Mouse (Mus musculus) right cerebral cortex, postnatal 14 days (tissue): Measurements from ENCODE around the gene Mdk.

ENCODE experiments used
- DNase-seq: peaks from one replicate; pipeline ENCODE4 v3.0.0; 2022

Mdk gene

DNA sequence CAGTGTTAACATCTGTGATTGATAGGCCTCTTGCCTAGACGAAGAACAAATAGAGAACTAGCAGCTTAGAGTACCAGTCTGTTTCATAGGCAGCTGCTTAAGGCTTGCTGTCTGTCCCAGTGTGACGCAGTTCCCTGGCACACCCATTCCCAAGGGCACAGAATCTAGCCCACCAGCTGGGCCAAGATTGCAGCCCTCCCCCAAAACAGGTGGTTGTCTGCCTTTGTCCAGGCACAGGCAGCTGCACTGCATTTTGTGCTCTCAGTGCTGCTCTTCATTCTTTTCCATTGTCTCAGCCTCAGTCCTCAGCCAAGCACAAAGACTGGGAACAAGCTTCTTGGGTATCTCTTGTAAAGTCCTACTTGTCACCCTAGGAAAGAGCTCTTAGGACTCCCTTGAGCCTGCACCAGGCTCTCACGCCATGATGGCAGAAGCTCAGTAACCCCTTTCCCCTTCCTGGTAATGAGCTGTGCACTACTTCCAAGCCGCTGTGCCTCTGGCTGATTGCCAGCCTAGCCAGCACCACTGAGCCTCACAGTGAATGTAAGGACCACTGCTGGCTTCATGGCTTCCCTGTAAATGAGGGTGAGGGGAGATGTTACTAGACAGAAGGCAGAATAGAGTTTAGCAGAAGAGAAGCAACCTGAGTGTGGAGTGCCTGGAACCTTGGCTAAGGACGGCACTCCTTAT, 27.3 kb downstream of the Mdk start:
- peak; percentile 36 for DNase-seq

DNA sequence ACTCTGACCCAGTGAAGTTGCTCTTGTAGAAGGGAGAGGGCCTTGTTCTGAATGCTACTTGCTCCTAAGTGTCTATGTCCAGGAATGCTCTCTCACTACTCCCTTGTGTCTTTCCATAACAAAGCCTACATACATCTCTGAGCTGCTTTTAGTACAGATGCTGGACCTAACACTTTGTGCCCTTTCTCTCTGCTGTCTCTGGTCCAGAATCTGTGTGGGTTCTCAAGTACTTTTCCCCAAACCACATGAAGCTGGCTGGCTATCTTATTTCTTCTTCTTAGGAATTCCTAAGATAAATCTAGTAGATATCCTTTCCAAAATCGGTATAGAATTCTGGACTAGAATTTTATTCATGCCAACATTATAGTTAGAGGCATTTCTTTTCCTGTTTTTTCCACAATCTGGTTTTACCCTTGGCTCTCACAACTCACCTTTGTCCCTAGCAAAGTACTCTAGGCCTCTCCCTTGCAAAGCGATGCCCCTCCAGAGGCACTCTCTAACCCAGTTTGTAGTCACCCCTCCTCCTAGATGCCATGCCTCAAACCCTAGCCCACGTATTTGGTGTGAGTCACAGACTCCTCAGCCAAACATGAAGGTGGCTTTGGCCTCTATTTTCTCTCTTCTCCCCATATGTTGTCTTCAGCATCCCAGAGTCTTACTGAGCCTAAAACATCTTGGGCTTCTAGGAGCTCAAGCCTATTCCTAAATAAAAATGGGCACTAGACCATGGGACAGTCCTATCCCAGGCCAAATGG, 28.7 kb downstream of the Mdk start:
- DNase-seq, result no peak

DNA sequence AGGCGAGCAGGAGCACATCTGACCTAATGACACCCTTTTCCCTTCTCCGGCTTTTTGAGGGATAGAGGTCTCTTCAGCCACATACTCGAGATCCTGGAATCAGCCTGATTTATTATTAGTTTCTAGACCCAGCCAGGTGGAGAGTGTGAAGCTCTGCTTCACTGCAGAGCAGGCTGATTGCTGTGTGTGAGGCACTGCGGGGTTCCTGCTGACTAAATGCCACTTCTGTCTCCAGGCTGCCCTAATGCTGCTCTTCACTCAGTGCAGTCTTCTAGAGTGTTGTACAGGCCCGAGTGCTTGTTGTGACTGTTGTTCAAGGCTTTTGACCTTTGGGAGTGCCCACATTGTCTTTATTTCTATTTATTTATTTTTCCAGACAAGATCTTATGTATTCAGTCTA, 29.8 kb downstream of the Mdk start:
- no peak for DNase-seq

DNA sequence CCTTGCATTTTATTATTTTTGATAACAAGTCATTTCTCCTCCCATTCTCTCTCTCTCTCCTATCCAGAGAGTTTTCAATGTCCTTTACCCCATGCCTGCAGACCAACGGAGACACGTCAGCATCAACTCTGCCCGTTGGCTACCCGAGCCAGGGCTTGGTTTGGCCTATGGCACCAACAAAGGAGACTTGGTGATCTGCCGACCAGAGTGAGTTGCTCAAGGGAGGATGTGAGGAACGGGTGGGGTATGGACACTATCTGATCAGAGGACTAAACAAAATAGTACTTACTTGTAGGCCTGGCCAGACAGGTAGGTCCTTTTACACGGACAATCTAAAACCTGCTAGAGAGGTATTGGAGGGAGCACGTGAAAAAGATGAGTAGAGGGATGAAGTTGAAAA, 31.7 kb downstream of the Mdk start:
- DNase-seq, result no peak

DNA sequence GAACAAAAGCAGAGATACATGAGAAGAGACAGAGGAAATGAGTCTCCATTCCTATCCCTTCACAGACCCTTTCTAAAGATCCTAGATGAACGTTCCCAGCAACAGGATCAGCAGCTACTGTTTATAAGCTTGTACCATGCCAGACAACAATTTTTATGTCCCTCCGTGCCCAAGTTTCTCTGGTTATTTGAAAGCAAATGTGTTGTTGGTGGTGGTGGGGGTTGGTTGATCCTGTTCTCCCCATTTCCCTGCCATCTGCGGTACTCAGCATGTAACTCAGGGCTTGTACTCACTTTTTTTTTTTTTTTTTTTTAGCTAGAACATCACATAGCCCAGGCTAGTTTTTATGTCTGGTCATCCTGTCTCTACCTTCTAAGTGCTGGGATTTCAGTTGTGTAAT, 33.0 kb downstream of the Mdk start:
- DNase-seq, result no peak

DNA sequence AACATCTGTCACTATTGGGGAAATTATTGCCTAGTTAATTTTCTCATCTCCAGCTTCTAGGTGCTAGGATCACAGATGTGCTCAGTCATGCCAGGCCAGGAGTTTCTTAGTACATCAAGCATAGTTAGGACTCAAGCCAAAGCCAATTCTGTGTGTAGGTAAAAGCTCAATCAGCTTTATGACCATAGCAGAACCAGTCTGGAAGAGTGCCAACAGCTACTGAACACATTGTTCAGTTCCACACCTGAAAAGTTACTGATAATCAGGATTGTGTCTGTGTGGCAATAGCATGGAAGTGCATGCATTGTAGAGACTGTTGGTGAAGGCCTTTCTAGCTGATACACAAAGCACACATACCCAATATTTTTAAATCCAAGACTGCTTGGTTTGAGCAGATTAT, 34.1 kb downstream of the Mdk start:
- no peak for DNase-seq

DNA sequence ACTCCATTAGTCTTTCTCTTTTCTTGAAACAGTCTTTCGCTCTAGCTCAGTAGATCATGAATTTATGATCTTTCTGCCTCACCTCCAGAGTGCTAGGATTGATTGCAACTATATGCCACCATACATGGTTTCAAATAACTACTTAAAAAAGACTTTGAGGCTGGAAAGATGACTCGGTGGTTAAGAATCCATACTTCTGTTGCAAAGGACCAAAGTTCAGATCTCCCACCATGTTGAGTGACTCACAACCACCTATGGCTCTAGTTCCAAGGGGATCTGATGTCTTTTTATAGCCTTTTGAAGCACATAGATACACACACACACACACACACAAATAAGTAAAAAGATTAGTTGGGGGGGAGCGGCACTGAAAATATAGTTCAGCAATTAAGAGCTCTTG, 36.7 kb downstream of the Mdk start:
- no peak for DNase-seq

DNA sequence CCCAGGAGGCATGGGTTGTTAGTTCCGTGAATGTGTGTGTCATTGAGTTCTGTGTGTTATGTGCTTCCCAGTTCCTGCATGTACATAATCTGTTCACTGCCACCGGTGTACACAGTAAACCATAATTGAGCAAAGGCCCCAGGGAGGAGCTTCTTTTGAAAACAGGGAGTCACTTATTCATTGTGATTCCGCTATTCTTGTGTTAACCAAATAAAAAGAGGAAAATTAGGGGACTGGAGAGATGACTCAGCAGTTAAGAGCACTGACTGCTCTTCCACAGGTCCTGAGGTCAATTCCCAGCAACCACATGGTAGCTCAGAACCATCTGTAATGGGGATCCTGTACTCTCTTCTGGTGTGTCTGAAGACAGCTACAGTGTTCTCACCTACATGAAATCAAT, 37.4 kb downstream of the Mdk start:
- no peak for DNase-seq

DNA sequence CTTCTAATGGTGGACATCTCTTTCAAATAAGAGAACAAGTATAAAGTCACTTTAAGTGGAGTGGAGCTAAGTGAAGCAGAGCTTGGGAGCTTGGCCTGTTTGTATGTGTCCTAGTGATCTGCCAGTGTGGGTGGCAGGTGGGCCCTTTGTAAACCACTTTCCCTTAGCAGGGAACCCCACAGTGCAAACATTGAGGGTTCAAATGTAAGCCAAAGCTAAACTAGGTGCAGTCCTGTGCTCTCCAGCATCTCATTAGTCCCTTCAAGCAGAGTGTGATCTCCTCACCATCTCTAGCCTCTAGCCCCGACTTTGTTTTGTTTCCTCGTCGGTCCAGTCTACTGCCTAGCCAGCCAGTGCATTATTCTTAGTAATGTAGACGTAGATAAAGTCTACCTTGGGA, 47.5 kb downstream of the Mdk start:
- no peak for DNase-seq

DNA sequence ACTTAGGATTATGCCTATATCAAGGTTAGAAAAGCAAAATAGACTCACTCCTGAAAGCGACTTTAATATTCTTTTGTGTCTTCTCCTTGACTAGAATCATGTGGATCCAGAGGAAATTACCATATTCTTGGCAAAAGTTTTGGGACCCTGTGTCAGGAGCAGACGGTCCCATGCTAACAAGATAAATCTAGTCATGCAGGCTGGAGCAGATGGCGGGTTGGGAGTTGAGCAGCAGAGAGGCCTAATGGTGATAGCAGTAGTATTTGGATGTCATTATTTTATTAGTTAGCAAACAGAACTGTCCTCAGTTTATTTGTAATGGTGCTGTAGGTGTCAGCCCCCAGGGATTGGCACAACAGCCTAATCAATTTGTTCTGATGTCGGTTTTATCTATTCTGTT, 48.1 kb downstream of the Mdk start:
- no peak for DNase-seq
